Mouse (Mus musculus) stomach, postnatal 0 days (tissue): Measurements from ENCODE around the gene Adora1. TPM values are rescaled to one million over a fixed set of nuclear protein-coding genes. Genes with fewer than 3 reads are reported as not detected.
A peak's percentile ranks its signal among the peaks of the same experiment; 100 is the strongest.

Experiments used
- ATAC-seq: fragments of 200-750 bp; cut with Nextera tagmentation; 2 replicates; pipeline ENCODE4 v1.8.0; 2017; ENCODE audit not compliant: low FRiP score, low TSS enrichment
- DNase-seq: peaks from one replicate; pipeline ENCODE4 v3.0.0-alpha.2; 2016; ENCODE audit warnings: low spot score
- H3K27ac ChIP-seq: fragments of 300-500 bp; sonication (generic); replicated peaks from 2 replicates; pipeline ENCODE4 v1.5.1; 2014; ENCODE audit warnings: mild to moderate bottlenecking, control low read depth
- H3K27me3 ChIP-seq: fragments of 300-500 bp; sonication (generic); 2 replicates; pipeline ENCODE4 v1.6.1; 2014; ENCODE audit warnings: low read length; ENCODE audit not compliant: control insufficient read depth, insufficient read depth
- H3K36me3 ChIP-seq: fragments of 300-500 bp; sonication (generic); 2 replicates; pipeline ENCODE4 v1.6.1; 2014; ENCODE audit warnings: low read length, mixed read lengths; ENCODE audit not compliant: control insufficient read depth, insufficient read depth
- H3K4me1 ChIP-seq: fragments of 300-500 bp; sonication (generic); replicated peaks from 2 replicates; pipeline ENCODE4 v1.6.1; 2014; ENCODE audit warnings: antibody characterized with exemption; ENCODE audit not compliant: control insufficient read depth, insufficient read depth
- H3K4me2 ChIP-seq: fragments of 300-500 bp; sonication (generic); replicated peaks from 2 replicates; pipeline ENCODE4 v1.6.1; 2014; ENCODE audit warnings: low read depth, mild to moderate bottlenecking, control low read depth, moderate library complexity
- H3K4me3 ChIP-seq: fragments of 300-500 bp; sonication (generic); 2 replicates; pipeline ENCODE4 v1.5.1; 2014; ENCODE audit warnings: low read depth, low read length, control low read depth
- H3K9ac ChIP-seq: fragments of 300-500 bp; sonication (generic); 2 replicates; pipeline ENCODE4 v1.6.1; 2014; ENCODE audit warnings: mild to moderate bottlenecking, low read length, control low read depth, mixed read lengths
- H3K9me3 ChIP-seq: fragments of 300-500 bp; sonication (generic); 2 replicates; pipeline ENCODE4 v1.6.1; 2016; ENCODE audit warnings: low read length; ENCODE audit not compliant: control insufficient read depth
- CTCF ChIP-seq: IDR thresholded peaks from 2 replicates; pipeline ENCODE4 v1.5.1; 2016; ENCODE audit warnings: antibody characterized with exemption, low read depth, mild to moderate bottlenecking, moderate library complexity
- EP300 ChIP-seq: optimal IDR thresholded peaks from 2 replicates; pipeline ENCODE3; 2016; ENCODE audit warnings: antibody characterized with exemption
- WGBS: fragments of 180-500 bp; shearing (Covaris S2); extraction: QIAGEN DNeasy Blood & Tissue Kit; methylation state at CpG from one replicate; pipeline ENCODE4 v1.1.7; 2014; 5-methylcytosine and 5-hydroxymethylcytosine counted together
- polyA plus RNA-seq: library from polyadenylated mRNA; unstranded; fragments of >200 nt; fragmentation: Nextera tagmentation; extraction: Ambion mirVana; gene quantifications from 2 replicates; pipeline ENCODE4 v1.2.1, GENCODE M21; 2015

Gene Adora1
- polyA plus RNA-seq, 1 experiment from 2014 or later = 11.2 TPM

DNA sequence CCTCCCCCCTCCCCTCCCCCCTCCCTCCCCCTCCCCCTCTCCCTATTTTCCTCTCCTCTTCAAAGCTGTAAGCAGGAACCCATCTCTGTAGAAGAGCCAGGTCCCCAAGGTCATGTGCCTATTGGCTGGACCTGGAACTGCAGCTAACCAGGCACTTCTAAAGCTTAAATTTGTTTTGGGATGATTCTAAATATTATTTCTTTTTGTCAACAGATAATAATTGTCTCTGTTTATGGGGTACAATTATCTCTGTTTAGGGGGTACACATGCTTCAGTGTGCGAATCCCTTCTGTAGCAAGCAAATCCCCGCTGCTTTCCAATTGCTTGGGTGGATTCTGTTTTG, 18.6 kb downstream of the Adora1 start:
- Histone ChIP-seq H3K9me3 (no peaks in the 10 kb centered on the region), H3K4me3 (no peak overlapping the region), H3K27me3 (no peaks in the 10 kb centered on the region), H3K9ac (no peak overlapping the region), H3K27ac (peak overlapping the region; percentile 24; the same call in 1 of the 2 replicates), H3K4me2 (no peak overlapping the region), H3K4me1 (no peaks in the 10 kb centered on the region), H3K36me3 (no peaks in the 10 kb centered on the region)
- ATAC-seq = no peak
- WGBS = 66% methylated on average over 2 of the region's 2 CpGs
- no peak for DNase-seq
- TF ChIP-seq EP300 (no peak), CTCF (peak; percentile 38)

DNA sequence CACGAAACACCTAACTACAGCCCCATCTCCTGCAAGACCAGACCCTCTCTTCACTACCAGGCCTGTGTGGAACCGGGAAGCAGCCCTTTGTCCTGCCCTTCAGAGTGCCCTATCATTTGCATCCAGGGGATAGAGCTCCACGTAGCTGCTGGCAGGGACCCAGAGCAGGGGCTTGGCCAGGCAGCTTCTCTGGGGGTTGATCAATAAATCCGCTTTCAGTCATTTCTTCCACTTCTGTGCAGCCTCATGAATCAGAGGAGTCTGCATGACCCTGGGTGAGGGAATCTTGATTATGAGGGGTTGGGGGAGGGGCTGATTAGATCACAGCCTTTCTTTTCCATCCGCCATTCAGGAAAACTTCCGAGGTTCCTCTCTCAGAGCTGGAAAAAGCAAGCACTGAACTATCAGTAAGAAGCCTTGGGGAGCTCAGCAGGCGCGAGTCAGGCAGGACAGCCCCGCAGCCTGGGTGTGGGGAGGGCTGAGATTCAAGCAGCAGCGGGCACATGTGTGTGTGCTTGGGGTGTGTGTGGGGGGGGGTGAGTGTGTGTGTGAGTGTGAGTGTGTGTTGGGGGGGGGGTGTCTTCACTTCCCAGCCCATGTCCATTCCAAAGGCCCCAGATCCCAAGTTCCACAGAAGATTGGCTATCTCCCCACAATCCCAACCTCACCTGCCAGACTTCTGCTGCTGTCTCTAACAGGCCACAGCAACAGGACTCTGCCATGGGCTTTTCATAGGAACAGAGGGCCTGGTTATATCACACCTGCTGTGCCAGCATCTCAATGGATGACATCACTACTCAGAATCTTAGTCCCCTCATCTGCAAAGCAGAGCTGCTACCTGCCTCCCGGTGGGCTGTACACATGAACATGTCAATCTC, 19.2 kb downstream of the Adora1 start:
- DNase-seq (peak; percentile 42), ATAC-seq (no peak)
- peak overlapping the region; percentile 25; the same call in 1 of the 2 replicates for H3K27ac ChIP-seq
- no peak overlapping the region for H3K4me2 ChIP-seq
- no peaks in the 10 kb centered on the region for H3K36me3 ChIP-seq
- TF ChIP-seq EP300 = no peak
- no peak for TF ChIP-seq CTCF
- H3K4me3 ChIP-seq = no peak overlapping the region
- H3K27me3 ChIP-seq = no peaks in the 10 kb centered on the region
- no peak overlapping the region for H3K9ac ChIP-seq
- H3K9me3 ChIP-seq = no peaks in the 10 kb centered on the region
- no peaks in the 10 kb centered on the region for H3K4me1 ChIP-seq
- WGBS = 44% methylated on average over 11 of the region's 11 CpGs

DNA sequence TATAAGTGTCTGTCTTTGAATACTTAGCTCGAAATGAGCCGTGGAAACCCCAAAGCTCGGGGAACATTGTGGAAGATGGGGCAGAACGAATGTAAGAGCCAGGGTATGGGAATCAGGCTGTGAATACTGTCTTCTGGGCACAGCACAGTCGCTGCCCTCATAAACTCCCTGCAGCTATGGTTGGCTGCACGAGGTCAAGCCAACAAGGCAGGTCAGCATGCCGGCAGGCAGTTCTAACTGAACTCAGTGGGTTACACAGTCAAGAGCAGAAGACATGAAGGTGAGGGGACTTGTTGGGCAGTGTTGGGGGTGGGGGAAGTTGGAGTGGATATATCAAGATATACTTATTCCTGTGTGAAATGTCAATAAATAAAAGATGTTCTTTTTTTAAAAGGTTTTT, 20.2 kb downstream of the Adora1 start:
- Histone ChIP-seq H3K27me3 (no peaks in the 10 kb centered on the region), H3K27ac (no peak overlapping the region), H3K9ac (no peak overlapping the region), H3K4me2 (no peak overlapping the region), H3K4me3 (no peak overlapping the region), H3K4me1 (no peaks in the 10 kb centered on the region), H3K36me3 (no peaks in the 10 kb centered on the region), H3K9me3 (no peaks in the 10 kb centered on the region)
- WGBS = 63% methylated on average over 7 of the region's 7 CpGs
- DNase-seq = no peak
- TF ChIP-seq EP300 (no peak), CTCF (no peak)
- ATAC-seq = no peak

DNA sequence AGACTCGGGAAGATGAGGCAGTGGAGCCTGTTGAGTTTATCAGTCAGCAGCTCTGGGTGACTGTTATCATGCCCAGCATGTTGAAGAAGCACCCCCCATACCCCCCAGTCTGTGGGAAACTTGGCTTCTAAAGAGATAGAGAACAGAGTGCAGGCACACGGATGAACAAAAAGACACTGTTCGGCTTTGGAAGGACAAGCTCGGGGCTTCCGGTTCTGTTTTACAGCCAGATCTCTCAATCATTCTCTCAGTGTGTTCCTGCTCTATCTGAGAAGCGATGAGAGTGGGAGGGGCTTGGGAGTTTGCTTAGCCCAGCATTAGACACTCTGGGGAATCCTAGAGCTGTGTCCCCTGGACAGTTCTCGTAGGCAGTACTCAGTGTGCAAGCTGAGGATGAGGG, 21.8 kb downstream of the Adora1 start:
- DNase-seq = no peak
- H3K9me3 ChIP-seq = no peaks in the 10 kb centered on the region

DNA sequence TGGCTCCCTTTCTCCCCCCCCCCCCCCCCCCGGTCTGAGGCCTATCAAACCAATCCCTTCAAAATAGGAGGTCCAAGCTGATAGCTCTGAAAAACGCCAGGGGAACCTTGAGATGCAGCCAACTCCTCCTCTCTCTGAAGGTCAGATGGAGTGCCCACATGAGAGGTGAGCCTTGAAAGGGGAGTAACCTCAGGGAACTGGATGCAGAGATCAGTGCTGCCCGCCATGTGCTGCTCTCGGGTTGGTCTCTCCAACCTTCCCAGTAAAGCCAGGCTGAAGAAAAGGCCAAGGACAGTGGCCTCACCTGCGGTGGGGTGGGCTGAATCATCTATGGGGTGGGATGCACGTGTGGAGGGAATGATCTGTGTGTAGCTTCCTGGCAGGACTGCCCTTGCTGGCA, 22.9 kb downstream of the Adora1 start:
- ATAC-seq = no peak
- 89% methylated on average over 5 of the region's 6 CpGs for WGBS
- no peaks in the 10 kb centered on the region for H3K4me1 ChIP-seq
- H3K9me3 ChIP-seq = no peaks in the 10 kb centered on the region
- no peak overlapping the region for H3K4me3 ChIP-seq
- H3K9ac ChIP-seq = no peak overlapping the region
- TF ChIP-seq EP300 (no peak), CTCF (no peak)
- no peaks in the 10 kb centered on the region for H3K27me3 ChIP-seq
- H3K36me3 ChIP-seq = no peaks in the 10 kb centered on the region
- H3K4me2 ChIP-seq = no peak overlapping the region
- no peak for DNase-seq
- no peak overlapping the region for H3K27ac ChIP-seq

More for the DNA sequence above, 21.8 kb downstream of the Adora1 start:
- H3K27me3 ChIP-seq = no peaks in the 10 kb centered on the region
- ATAC-seq = no peak
- H3K36me3 ChIP-seq = no peaks in the 10 kb centered on the region
- H3K4me3 ChIP-seq = no peak overlapping the region
- no peak overlapping the region for H3K27ac ChIP-seq
- H3K9ac ChIP-seq = no peak overlapping the region
- WGBS = 63% methylated on average over 7 of the region's 7 CpGs
- TF ChIP-seq EP300 (no peak), CTCF (no peak)
- no peaks in the 10 kb centered on the region for H3K4me1 ChIP-seq
- H3K4me2 ChIP-seq = no peak overlapping the region

DNA sequence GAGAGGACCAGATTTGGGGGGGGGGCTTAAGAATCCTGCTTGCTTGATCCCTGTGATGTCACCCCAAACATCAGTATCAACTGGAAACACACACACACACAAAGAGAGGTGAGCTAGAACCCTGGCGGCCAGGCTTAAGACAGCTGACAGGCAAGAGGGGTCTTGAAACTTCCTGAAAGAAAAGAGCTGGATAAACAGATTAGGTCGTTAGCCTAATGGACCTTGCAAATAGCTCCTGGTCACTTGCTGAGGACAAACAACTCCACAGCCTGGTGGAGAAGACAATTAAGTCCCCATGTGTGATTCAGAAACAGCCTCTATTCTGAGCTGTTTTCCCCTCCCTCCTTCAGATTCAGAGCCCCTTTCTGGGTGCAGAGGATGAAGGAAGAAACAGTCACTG, 23.6 kb downstream of the Adora1 start:
- H3K9me3 ChIP-seq = no peaks in the 10 kb centered on the region
- H3K4me3 ChIP-seq = no peak overlapping the region
- H3K27ac ChIP-seq = no peak overlapping the region
- 20% methylated on average over 2 of the region's 2 CpGs for WGBS
- no peaks in the 10 kb centered on the region for H3K27me3 ChIP-seq
- ATAC-seq (no peak), DNase-seq (no peak)
- H3K4me1 ChIP-seq = no peaks in the 10 kb centered on the region
- no peak for TF ChIP-seq CTCF
- no peak for TF ChIP-seq EP300
- no peak overlapping the region for H3K9ac ChIP-seq
- no peaks in the 10 kb centered on the region for H3K36me3 ChIP-seq
- no peak overlapping the region for H3K4me2 ChIP-seq
